Mouse (Mus musculus): ENCODE measurements around the gene Slc6a9.

Slc6a9 gene

GRCm38 (mm10) chr4:117840821-117841220 is 6.5 kb downstream of the Slc6a9 start:
- DNase-seq (ENCODE audit: low spot score), result no peak

- no peak for DNase-seq (ENCODE audit: low spot score)
These were observed 7.3 kb downstream of the Slc6a9 start for GRCm38 (mm10) chr4:117841566-117841965.

GRCm38 (mm10) chr4:117843101-117843500 is 8.8 kb downstream of the Slc6a9 start:
- no peak for DNase-seq (ENCODE audit: low spot score)

GRCm38 (mm10) chr4:117844467-117844866 is 10.2 kb downstream of the Slc6a9 start:
- DNase-seq (ENCODE audit: low spot score), result no peak

- DNase-seq (ENCODE audit: low spot score), result no peak
These were observed 11.0 kb downstream of the Slc6a9 start for GRCm38 (mm10) chr4:117845316-117845715.

- DNase-seq (ENCODE audit: low spot score), result no peak
These were observed 12.0 kb downstream of the Slc6a9 start for GRCm38 (mm10) chr4:117846261-117846660.

- peak; percentile 50 for DNase-seq (ENCODE audit: low spot score)
These were observed 12.7 kb downstream of the Slc6a9 start for GRCm38 (mm10) chr4:117847011-117847410.

GRCm38 (mm10) chr4:117849063-117849462 is 14.8 kb downstream of the Slc6a9 start:
- no peak for DNase-seq (ENCODE audit: low spot score)

GRCm38 (mm10) chr4:117849506-117849905 is 15.2 kb downstream of the Slc6a9 start:
- DNase-seq (ENCODE audit: low spot score), result no peak

GRCm38 (mm10) chr4:117850176-117850575 is 15.9 kb downstream of the Slc6a9 start:
- no peak for DNase-seq (ENCODE audit: low spot score)

- no peak for DNase-seq (ENCODE audit: low spot score)
These were observed 16.6 kb downstream of the Slc6a9 start for GRCm38 (mm10) chr4:117850871-117851270.

GRCm38 (mm10) chr4:117852152-117852868 is 18.0 kb downstream of the Slc6a9 start:
- DNase-seq (ENCODE audit: low spot score), result no peak

- peak; percentile 63 for DNase-seq (ENCODE audit: low spot score)
These were observed 20.8 kb downstream of the Slc6a9 start for GRCm38 (mm10) chr4:117855146-117855545.

GRCm38 (mm10) chr4:117858794-117859193 is 24.5 kb downstream of the Slc6a9 start:
- peak; percentile 16 for DNase-seq (ENCODE audit: low spot score)

- DNase-seq (ENCODE audit: low spot score), result no peak
These were observed 26.3 kb downstream of the Slc6a9 start for GRCm38 (mm10) chr4:117860570-117860969.

- peak; percentile 39 for DNase-seq (ENCODE audit: low spot score)
These were observed 28.5 kb downstream of the Slc6a9 start for GRCm38 (mm10) chr4:117862823-117863222.

GRCm38 (mm10) chr4:117866083-117866482 is 31.8 kb downstream of the Slc6a9 start:
- DNase-seq (ENCODE audit: low spot score), result peak; percentile 83

- no peak for DNase-seq (ENCODE audit: low spot score)
These were observed 32.7 kb downstream of the Slc6a9 start for GRCm38 (mm10) chr4:117867000-117867399.

GRCm38 (mm10) chr4:117867823-117868222 is 33.5 kb downstream of the Slc6a9 start:
- no peak for DNase-seq (ENCODE audit: low spot score)

GRCm38 (mm10) chr4:117869317-117869716 is 35.0 kb downstream of the Slc6a9 start:
- DNase-seq (ENCODE audit: low spot score), result no peak

GRCm38 (mm10) chr4:117870437-117870836 is 36.1 kb downstream of the Slc6a9 start:
- DNase-seq (ENCODE audit: low spot score), result no peak

GRCm38 (mm10) chr4:117871787-117872186 is 37.5 kb downstream of the Slc6a9 start:
- no peak for DNase-seq (ENCODE audit: low spot score)

GRCm38 (mm10) chr4:117872471-117872886 is 38.2 kb downstream of the Slc6a9 start, which contains the start of gene Ccdc24:
Ccdc24 (minus strand) TSS chr4:117872557.
- DNase-seq (ENCODE audit: low spot score), result peak; percentile 18

GRCm38 (mm10) chr4:117873615-117874014 is 39.3 kb downstream of the Slc6a9 start:
- no peak for DNase-seq (ENCODE audit: low spot score)

Data from MN1 (cell line).